Mouse (Mus musculus): ENCODE results near the gene 5730522E02Rik.
A peak's percentile ranks its signal among the peaks of the same experiment; 100 is the strongest.

5730522E02Rik gene

DNA sequence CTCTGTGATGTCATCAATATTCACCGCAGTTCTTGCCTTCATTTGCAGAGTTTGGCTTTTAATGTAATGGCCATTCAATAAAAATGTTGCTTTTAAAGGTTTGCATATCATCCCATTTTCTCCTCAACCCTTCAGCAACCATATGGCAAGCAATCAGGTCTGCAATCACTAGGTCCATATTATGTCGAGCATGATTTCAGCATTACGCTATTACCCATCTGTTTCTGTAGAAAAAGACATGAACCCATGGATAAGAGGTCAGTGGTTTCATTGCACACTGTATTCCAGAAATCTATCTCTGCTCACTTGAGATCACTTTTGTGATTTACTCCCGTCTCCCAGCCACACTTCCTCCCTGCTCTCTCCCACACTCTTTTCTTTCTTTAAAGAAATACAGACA is 213.1 kb downstream of the 5730522E02Rik start:
- DNase-seq, result no peak

DNA sequence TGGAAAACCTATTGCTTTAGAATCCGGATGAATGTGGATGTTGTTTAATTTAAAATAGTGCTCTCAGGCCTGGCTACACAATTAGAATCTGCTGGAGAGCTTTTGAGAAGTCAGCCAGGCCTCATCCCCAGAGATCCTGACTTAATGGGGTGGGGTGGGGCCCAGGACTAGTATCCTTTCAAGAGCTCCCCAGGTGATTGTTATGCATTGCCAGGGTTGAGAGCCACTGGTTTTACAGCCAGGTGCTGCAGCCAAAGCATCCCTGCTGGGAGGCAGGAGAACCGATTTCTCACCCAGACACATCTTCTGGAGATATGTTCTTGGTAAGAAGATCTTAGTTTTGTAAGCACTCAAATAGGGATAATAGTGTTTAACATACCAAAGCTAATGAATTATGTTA is 216.4 kb downstream of the 5730522E02Rik start:
- no peak for DNase-seq

DNA sequence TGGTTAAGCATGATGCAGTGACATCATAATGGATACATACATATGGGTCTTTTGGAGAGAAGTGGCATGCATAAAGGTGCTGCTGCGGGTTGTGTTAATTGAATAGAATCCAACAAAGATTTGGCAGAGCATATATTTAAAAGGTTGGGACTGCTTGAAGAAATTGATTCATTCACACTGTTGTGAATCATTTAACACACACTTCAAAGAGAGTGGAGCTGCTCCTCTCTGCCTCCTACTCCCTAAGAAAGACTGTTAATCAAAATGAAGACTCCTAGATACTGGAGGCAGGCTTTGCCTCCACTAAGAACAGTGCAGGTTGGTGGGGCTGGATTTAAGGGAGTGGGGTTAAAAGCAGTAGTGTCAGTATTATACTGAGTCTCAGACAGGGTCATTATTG is 218.3 kb downstream of the 5730522E02Rik start:
- no peak for DNase-seq

DNA sequence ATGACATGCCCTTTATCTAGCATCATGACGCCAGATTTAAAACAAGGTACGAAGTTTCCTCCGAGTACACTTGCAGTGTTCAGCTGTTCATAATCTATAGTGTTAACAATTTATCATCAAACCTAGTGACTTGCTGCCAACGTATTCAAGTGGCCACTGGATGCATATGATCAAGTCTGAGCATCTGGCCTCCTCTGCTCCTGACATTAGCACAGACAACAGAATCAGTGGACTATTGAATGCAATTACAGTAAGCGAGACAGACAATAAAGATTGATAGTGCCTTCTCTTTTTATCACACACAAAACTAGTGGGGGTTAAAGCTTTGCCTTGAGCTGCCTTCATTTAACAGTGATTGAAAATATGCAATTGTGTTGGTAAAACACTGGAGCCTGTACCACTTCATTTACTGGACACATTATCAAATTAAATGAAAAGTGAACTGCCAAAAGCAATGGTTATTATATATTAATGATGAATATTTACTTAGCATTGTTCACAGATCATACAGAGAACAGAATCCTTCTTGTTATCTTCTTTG is 231.8 kb downstream of the 5730522E02Rik start:
- no peak for DNase-seq

DNA sequence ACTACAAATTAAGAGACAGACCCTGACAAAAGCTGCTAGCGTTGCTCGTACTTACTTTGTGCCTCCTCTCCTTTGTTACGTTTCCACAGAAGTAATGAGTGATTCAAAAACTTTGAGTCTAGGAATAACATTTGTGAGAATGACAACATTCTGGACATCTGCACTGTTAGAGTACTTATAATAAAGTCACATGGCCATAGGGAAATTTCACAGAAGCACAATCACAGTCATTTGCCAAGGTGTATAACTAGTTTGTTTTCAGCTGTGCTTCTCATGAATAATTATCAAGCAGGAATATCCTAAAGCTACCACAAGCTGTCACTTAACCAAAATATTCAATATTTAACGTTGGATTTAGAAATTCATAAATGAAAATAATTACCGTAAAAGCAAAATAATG is 269.1 kb downstream of the 5730522E02Rik start:
- DNase-seq, result no peak

DNA sequence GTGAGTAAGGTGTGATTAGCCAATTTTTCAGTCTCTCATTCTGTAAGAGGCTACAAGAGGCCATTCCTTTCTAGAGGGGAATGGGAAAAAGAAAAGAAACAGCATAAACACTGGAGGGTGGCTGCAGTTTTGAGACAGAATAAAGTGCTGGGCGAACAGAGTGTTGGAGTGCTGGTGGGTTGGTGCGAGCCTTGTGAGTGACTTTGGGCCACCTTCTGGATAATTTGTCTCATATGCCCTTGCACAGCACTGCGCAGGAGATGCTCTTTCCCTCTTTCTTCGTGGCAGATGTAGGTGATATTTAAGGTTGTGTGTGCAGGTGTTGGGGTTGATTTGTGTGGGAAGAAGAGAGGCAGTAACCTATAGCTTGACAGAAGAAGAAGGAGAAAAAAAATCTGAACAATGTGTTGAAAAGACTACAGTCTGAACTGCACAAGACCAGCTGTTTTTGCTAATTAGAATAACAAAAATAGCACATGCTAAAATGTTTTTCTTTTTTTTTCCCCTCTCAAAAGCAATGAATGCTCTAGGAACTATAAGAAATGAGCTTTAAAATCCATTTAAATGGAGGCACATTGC is 269.8 kb downstream of the 5730522E02Rik start:
- no peak for DNase-seq

DNA sequence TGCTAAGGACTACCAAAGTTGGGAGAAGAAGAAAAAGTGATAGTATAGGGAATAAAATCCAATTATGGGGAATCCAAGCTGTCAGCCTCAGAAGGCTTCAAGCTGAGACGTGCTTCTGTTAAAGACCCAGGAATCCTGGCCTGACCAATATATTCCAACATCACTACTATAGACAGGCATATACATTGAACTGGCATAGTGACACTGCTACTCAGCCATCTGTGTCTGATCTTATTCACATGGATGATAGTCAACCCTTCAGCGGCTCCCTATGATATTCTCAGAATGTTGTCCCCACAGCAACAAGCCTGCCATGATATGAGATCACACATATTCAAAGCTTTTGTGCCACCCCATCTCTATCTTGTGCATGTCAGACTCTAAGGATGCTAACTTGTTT is 284.3 kb downstream of the 5730522E02Rik start:
- DNase-seq, result no peak

DNA sequence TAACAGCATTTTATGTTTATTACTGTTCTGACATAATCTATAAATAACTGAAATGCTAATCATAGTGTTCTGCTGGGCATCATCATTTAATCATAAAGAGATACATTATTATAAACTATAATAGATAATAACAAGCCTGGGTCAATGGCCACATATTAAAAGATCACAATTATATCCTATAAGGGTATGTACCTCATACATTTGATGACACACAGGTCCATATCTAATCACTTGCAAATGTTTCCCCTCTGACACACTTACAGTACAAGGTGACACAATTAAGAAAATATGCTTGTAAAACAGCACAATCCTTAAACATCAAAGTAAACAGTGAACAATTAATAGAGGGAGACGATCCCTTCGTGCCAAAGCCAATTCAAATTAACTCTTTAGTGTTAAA is 308.2 kb downstream of the 5730522E02Rik start:
- no peak for DNase-seq

DNA sequence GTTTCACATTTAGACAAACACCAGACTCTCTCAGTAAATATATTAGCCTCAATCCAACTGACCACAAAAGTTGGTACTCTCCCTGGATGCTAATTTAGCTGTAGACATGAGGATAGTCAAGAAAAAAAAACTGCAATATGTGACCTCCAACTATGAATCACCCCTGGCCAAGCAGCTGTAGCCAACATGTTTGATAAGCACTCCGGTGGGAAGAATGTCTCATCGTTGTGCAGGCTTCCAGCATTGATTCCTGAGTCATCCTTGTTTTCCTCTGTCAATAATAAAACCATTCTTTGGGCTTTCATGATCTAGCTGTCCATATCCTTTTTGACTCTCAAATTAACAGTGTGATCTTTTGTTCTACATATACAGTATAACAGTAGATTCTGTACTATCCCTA is 308.9 kb downstream of the 5730522E02Rik start:
- no peak for DNase-seq

DNA sequence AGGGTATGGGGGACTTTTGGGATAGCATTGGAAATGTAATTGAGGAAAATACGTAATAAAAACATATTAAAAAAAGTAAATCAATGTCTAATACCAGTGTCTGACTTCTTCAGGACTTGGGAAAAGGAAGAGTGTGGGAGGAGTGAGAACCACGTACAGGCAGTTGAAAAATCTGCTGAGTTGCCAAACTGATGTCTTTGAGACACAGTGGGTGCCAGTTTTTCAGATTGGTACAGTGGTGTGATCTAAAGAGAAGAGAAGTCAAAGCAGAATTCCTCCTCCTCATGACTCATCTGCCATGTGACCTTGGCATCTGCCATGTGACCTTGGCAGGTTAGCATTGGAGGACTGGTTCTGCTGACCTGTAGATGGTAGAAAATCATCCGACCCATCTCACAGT is 316.7 kb downstream of the 5730522E02Rik start:
- DNase-seq, result no peak

DNA sequence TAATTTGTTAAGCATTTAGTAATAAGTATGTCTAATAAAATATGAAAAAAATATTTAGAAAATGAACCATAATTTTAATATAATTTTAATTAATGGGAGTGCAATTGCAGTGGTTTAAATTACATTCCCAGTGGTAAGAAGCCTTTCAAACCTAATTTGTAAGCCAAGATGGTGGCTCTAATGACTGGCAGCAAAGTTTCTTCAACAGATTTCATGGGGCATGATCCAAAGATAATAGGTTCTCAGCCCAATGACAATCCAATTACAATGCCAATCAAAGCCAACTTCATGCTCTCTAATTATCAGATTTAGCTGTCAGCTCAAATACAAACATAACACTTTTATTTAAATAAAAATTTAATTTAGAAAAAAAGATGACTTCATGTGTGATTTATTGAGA is 337.6 kb downstream of the 5730522E02Rik start:
- DNase-seq, result no peak

DNA sequence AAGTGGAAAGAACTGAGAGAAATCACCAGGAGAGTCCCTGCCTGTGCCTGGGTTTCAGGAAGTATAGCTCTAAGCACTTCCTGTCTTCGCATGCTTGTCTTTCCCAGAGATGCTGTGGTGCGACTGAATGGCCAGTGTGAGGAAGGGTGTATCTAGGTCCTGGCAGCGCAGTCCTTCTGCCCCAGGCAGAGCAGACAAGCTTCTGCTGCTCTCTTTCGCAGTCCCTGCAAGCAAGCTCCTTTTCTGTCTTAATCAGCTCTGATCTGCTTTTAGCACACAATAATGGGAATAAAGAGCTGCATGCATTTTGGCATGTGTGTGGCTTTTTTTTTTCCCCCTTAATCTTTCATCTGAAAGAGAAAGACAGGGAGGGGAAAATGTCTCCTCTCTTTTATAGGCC is 338.2 kb downstream of the 5730522E02Rik start:
- peak; percentile 20 for DNase-seq

DNA sequence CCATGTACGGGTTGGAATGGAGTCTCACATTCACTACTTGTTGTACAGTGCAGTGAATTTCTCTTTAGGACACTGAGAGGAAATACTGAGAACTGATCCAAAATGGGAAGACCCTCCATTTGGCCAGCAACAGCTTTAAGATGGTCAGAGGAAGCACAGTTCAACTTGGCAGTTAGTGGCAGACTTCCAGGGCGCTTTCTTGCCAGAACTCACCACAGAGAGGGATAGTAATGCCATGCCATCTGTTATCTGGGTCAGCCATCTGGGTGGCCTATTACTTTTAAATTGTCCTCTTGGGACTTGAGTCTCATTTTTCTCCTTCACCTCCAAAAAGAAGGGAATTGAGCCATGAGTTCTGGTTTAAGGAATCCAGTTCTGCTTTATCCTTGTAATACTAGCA is 344.3 kb downstream of the 5730522E02Rik start:
- no peak for DNase-seq

DNA sequence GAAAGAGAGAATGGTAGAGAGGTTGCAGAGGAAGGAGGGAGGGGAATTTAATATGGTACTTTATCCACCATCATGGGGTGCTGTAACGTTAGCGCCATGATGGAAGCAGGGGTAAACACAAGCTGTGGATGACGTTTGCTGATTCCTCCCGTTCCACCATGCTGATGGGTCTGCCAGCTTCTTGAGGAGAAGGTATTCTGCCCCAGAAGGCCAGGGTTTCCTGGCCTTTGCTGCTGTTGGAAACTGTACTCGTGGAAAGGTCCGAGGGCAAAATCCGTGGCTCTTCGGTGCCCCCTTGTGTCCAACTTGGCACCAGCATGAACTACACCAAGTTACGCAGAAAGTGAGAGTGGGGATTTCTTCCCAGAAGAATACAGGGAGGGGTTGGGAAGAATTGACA is 347.9 kb downstream of the 5730522E02Rik start:
- DNase-seq, result peak; percentile 85

DNA sequence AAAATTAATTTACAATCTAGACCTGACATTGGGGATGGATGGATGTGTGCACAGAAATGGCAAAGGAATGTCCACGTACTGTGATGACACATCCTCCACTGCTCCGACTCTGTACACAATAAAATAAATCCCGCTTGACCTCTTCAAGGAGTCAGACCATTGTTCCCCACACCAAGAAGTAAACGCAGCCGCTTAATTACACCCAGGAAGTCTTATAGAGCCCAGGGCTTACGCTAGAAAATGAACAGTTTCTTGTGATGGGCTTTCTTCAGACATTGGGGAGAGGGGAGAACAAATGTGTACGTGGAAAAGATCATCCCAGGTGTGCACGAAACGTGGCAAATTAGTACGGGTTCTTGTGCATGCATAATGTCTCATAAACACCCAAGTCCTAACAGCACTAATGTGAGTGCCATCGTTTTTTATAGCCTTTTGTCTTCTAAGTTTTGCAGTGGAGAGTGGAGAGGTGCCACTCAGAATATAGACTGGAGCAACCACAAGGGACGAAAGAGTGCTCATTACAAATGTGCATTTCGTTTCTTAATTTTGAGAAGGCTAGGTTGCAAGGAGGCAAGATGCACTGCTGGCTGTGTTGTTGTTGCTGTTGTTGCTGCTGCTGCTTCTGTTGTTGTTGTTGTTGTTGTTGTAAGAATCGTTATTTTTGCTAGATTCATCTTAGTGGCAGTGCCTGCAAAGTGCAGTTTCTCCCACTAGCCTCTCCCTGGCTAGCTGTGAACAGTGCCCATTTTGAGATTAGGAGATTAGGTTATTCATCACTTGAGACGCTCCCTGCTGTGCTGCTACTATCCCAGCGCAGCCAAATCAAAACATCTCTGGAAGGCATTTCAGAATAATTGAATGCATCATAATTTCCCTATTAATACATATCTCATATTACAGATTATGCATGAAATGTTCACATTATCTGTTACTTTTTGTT is 353.7 kb downstream of the 5730522E02Rik start:
- no peak for DNase-seq

DNA sequence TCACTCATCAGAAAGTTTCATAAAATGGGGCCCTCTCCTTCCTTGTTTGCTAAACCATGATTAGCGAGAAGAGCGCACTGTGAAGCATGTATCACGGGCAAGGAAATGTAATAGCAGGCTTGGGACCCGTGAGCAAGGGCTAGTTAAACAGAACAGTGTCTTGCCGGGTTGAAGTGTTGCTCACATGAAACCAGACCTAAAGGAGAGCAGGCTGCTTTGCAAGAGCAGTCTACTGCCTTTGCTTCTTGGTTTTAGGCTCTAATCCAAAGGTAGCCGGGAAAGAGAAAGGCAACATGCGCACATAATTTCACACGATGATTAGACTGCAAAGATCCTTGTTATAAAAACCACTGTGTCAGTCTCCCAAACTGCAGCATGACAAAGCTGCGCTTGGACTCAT is 354.8 kb downstream of the 5730522E02Rik start:
- peak; percentile 20 for DNase-seq

DNA sequence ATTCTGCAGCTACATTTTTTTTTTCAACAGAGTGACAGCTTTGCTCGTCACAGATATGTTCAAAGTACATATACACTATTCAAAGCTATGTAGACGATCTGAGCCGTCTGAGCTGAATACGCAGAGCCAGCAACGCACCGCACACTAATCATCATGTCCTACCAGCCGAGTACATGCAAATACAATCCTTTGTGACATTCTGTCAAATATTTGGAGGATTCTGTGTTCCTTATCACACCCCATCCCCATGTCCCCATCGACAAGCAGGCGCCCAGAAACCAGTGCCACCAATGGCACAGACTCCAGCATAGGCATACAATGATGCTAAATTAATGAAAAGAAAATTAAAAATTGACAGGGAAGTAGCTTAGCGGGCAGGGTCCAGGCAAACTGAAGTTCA is 356.3 kb downstream of the 5730522E02Rik start:
- no peak for DNase-seq

DNA sequence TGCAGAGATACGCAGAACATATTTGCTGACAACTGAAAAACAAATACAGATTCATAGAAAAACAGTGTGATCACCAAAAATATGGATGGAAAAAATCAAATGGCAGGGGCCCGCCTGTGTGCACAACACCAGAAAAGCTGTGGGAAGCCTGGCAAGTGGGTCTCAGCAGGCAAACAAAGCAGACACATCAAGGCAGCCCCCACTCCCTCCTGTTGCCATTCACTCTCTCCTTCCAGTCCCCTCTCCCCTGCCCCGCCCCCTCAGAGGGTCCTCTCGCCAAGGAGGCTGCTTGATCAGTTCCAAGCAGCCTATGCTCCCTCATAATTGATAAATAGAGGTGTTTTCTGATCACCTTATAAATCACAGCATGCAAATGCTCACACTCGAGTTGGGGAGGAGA is 357.5 kb downstream of the 5730522E02Rik start:
- DNase-seq, result peak; percentile 26

DNA sequence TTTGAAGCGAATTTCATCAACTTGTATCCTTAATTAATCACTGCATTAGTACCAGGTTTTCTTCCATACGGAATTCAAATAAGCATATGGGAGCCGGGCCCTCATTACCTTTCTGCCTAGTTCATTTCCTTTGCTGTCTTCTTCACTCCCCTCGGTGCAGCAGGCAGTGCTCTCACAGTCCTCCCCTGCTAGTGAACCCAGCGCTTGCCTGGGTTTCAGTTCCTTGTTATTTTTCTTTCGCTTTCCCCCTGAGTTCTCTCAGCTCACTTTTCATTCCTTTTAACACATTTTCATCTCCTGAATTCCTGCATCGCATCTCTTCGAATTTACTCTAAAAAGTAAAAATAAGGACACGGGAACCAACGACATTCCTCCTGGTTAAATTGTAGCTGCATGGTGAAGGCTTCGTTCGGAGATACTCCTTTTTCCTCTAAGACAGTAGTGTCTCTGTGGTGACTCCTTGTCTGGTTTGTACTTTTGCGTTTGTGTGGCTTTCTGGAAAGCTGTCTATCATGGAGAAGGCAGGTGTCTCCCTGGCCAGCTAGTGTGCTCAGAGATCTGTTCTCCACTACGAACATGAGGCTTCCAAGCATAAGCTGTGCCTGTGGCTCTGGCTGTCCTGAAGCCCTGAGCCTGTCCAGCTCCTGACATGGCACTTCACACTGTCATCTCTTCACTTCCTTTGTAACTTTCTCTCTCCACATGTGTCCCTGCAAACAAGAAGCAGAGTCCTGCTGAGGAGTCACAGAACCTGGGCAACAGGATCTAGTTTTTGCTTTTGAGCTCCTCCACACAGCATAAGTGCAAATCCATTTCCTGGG is 361.5 kb downstream of the 5730522E02Rik start:
- no peak for DNase-seq

DNA sequence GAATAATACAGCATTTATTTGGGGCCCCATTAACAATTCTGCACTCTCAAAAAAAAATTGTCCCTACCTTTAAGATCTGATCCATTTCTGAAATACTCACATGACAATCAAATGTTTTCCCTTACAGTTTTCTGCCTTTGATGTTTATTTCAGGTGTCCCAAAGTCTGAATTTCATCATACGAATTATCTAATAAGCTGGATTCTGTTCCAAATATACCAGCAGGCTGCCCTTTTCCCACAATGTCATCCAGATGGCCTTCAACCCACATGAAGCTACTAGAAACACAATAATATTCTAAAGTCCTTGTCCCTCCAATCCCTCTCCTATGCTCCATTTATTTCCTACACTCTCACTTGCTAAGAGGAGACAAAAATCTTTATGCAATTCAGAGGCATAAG is 372.1 kb downstream of the 5730522E02Rik start:
- DNase-seq, result no peak

DNA sequence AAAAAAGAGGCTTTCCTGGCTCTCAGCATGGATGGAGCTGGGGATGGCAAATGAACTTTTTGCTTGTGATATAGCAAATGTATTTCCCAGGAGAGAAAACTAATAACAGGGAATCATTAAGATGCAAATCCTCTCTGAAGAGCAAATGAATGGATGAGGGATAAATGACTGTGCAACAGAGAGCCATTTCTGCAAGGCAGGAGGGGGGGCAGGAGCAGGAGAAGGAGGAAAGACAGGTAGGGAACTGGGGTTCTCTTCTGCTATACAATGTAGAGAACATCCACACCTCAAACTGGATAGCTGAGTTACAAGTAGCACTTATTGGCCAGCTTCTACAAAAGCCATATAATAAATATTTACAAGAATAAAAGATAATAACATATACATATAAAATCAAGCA is 390.8 kb downstream of the 5730522E02Rik start:
- no peak for DNase-seq

DNA sequence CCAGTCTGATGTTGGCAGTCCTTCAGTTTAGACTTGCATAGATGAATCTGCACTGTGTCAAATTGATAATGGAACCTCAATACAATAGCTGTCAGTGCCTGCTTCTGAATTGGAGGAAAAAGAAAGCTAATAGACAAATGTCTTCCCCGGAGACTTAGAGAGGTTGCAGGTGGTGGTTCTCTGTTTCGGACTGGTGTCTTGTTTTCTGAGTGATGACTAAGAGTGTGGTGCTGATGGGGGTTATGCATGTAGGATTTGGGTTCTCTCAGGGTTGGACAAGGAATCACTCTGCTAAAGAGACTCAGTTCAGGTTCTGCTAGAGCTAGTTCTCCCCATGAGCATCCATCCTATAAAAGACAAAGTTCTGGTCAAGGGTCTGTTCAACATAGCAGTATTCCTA is 397.1 kb downstream of the 5730522E02Rik start:
- DNase-seq, result no peak

DNA sequence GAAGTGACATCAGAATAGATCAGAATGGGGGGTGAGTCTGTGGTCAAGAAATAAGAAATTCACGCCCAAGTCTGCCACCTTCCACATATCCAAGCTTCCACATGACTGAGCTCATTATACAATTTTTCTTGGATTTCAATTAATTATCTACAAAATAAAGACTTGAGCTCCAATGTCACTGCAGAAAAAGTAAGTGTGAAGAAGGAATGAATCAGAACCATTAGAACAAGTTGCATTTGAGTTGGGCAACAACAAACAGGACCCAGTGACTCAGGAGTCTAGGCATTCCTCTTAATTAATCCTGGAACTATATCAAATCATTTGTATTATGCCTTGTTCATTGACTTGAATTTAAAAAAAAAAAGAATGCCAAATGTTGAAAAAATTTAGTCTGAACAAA is 422.9 kb downstream of the 5730522E02Rik start:
- no peak for DNase-seq

Measured in embryo, embryonic 11 days (tissue).